Mouse (Mus musculus): ENCODE measurements around the gene Creg2.
A peak's percentile ranks its signal among the peaks of the same experiment; 100 is the strongest.
"Not testable (repeated sequence)": the region's sequence is repeated elsewhere in the genome, so short reads cannot be mapped to it uniquely, and the experiment has no call there.

Creg2 gene

DNA sequence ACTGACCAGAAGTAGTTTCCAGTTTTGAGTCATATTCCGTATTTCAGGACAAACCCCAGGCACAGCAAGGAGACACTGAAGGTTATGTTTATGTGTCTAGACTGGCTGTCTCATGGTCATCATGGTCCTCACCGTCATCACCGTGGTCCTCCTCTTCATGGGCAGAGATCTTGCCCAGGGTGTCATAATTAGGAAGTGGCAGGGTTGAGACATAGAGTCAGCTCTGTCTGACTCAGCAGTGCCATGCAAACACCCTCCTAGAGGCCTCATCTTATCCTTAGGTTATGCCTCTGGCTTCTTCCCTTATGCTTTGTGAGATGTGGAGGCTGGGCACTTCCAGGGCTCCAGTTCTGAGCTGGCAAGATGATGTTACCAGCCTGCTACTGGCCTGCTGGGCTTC lies 48.8 kb downstream of the Creg2 start:
- no peak for DNase-seq (ENCODE audit: extremely low read depth, insufficient read length, low spot score)

GRCm38 (mm10) chr1:39598726-39599125 lies 52.5 kb downstream of the Creg2 start:
- DNase-seq (ENCODE audit: extremely low read depth, insufficient read length, low spot score) = no peak

DNA sequence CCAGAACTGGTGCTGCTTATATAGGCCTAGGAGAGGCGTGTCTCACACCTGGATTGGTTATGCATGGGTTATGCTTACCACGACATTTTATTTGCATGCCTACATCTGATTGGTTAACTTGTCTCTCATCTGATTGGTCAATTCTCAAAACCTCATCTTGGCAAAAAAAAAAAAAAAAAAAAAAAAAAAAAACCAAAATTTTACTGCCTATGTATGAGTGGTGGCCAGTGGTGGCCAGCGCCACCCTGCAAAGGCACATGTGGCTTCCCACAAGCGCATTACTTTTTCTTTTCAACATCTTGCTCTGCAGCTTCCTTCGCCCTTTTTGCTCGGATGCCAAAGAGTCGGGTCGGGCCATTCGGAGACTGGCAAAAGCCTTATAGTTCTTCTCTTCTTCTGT lies 54.1 kb downstream of the Creg2 start:
- not testable (repeated sequence) for DNase-seq (ENCODE audit: extremely low read depth, insufficient read length, low spot score)

DNA sequence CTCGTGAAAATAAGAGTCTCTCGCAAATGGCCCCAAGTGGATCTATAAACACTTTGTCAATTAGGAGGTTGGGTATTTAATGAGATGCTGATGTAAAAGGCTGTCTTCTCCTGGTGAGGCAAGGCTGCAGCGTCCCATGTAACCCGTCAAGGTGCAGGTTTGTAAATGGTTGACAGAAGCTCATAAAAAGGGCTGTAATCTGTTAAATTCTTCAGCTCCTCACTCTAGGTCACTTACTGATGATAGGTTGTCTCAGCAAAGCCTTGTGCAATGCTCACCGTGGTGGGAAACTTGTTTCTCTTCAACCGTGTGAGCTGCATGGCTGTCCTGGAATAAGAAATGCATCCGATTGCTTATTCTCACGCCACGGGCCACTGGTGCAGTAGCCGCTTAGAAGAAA lies 57.4 kb downstream of the Creg2 start:
- no peak for DNase-seq (ENCODE audit: extremely low read depth, insufficient read length, low spot score)

GRCm38 (mm10) chr1:39592090-39592489 lies 59.2 kb downstream of the Creg2 start:
- no peak for DNase-seq (ENCODE audit: extremely low read depth, insufficient read length, low spot score)

- DNase-seq (ENCODE audit: extremely low read depth, insufficient read length, low spot score) = not testable (repeated sequence)
These were observed 59.7 kb downstream of the Creg2 start for GRCm38 (mm10) chr1:39591557-39591956.

GRCm38 (mm10) chr1:39590193-39590592 lies 61.1 kb downstream of the Creg2 start:
- DNase-seq (ENCODE audit: extremely low read depth, insufficient read length, low spot score) = no peak

DNA sequence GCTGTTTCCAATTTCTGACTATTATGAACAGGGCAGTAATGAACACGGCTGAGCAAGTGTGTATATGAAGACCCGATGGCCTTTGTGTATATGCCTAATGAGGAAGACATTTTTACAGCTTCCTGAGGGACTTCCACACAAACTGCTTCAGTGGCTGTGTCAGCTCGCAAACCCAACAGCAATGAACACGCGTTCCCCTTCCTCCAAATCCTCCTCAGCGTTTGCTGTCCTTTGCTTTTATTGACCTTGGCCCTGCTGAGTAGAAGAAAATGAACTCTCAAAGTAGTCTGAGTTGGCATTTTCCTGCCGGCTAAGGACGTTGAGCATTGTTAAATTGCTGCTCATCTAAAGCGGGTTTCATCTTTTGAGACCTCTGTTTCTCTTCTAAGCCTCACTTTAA lies 65.9 kb downstream of the Creg2 start:
- no peak for DNase-seq (ENCODE audit: extremely low read depth, insufficient read length, low spot score)

- DNase-seq (ENCODE audit: extremely low read depth, insufficient read length, low spot score) = no peak
These were observed 68.1 kb downstream of the Creg2 start for GRCm38 (mm10) chr1:39583173-39583572.

DNA sequence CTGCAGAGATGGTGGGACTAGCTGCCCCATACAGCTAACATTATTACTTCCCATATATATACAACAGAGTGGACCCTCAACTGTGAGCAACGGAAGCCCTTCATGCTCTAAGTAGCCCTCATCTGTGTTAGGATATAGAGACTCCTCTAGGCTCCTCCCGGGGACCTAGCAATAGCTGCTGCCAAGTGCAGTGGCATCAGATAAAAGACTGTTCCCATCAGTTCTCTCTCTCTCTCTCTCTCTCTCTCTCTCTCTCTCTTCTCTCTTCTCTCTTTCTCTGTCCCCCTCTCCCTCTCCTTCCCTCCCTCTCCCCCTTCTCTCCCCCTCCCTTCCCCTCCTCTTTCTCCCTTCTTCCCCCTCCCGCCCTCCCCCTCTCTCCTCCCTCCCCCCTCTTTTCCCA lies 70.1 kb downstream of the Creg2 start:
- DNase-seq (ENCODE audit: extremely low read depth, insufficient read length, low spot score) = no peak

- DNase-seq (ENCODE audit: extremely low read depth, insufficient read length, low spot score) = no peak
These were observed 72.1 kb downstream of the Creg2 start for GRCm38 (mm10) chr1:39579139-39579538.

DNA sequence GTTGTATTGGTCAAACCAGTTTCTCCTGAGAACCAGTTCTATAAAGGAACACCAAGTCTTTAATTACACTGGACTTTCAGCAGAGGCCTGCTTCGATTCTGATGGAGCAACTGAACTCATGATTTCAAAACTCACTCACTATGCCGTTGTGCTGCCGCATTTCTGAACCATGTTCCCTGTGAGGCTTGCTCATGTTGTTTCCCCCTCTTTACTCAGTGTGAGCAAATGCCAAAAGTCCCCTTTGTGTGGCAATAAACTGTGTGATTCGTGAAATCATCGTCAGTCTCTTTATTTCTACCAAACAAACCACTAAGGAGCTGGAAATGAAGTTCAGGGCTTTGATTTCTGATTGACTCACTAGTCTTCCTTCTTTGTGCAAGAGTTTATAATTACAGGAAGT lies 72.8 kb downstream of the Creg2 start:
- no peak for DNase-seq (ENCODE audit: extremely low read depth, insufficient read length, low spot score)

DNA sequence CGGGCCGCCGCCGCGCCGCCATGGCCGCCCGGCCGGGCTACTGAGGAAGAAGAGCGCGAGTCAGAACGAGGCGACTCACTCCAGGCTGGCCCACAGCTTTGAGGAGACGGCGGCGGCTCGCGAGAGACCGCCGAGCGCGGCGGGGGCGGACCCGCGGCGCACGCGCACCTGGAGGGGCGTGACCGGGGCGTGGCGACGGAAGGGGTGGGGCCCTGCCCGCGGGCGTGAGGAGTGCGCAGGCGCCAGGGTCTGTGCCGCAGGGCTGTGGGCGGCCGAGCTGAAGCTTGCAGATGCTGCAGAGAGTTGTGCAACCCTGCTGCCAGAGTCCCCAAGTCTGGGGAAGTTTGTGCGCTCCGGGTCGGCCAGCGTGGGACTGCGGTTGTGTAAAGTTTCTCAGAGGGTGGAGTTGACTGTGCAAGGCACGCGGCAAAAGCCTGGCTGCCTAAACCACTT lies 74.0 kb downstream of the Creg2 start, which contains the start of gene Rnf149:
Gene Rnf149 (minus strand): TSS at position 153 of the 453 bp plus-strand sequence.
- peak; percentile 96 for DNase-seq (ENCODE audit: extremely low read depth, insufficient read length, low spot score)

DNA sequence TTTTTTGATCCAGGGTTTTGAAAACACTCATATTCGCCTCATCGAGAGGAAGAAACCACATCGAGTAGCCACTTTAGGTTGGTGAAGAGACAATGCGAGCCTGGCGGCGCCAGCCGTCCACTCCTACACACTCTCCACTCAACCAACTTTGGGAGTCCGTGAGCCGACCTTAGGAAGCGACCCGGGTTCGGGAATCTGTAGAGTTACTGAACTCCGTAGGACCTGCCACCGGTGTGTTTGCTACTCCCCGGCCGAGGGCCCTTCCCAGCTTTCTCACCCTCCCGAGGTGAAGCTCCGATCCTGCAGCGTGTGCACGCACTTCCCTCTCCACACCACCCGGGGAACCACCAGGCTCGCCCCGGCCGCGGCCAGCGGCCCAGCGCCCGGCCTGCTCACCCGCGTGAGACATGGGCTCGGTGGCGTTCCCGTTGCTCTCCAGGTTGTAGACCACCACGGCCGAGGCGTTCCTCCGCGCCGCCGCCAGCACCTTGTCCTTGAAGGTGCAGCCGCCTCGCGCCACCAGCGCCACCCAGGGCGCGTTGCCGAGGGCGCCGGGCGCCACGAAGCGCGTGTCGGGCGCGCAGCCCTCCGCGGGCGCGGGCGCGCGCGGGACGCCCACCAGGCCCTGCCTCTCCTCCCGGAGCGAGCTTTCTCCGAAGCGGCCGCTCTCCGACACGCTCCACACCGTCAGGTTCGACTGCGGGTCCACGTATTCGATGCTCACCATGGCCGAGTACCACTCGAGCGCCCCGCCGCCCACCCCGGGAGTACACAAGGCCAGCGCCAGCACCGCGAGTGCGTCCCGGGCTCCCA lies 74.6 kb downstream of the Creg2 start:
- DNase-seq (ENCODE audit: extremely low read depth, insufficient read length, low spot score) = peak; percentile 83

- peak; percentile 8 for DNase-seq (ENCODE audit: extremely low read depth, insufficient read length, low spot score)
These were observed 75.4 kb downstream of the Creg2 start for GRCm38 (mm10) chr1:39575778-39576375.

DNA sequence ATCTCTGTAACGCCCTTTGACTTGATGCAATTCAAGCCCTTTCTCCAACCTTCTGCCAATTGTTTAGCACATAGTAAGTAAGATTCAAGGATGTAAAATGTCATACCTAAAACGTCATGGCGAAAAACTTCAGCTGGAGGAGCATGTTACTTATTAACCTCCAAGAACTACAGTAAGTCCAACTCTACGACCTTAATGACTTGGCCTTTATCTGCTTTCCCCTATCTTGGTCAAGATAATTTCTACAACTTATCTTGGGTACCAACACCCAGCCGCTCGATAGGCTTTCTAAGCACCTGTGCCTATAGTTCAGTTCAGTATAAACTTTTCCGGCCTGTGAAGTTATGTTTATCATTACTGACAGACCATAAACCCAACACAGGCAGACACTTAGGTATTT lies 77.4 kb downstream of the Creg2 start:
- no peak for DNase-seq (ENCODE audit: extremely low read depth, insufficient read length, low spot score)

DNA sequence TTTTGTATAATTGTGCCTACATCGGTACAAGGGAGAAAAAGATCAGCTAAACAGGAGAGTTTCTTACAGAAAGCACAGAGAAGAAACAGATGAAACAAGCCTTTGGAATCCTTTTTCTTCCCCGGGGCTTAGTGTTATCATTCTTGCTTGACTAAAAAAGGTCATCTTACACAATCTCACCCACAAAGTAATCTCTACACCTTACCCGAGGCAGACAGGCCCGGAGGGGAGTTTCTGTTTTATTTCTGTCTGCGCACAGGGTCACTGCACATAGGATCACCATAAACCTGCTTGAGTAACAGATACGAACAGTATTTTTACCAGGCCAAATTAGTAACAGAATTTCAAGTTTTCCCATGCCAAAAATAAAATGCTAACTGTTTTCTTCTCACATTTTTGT lies 79.6 kb downstream of the Creg2 start:
- DNase-seq (ENCODE audit: extremely low read depth, insufficient read length, low spot score) = no peak

Data from 3134 (cell line).